ENCODE assay signal across 14 mouse cellular contexts in the genomic region with DNA sequence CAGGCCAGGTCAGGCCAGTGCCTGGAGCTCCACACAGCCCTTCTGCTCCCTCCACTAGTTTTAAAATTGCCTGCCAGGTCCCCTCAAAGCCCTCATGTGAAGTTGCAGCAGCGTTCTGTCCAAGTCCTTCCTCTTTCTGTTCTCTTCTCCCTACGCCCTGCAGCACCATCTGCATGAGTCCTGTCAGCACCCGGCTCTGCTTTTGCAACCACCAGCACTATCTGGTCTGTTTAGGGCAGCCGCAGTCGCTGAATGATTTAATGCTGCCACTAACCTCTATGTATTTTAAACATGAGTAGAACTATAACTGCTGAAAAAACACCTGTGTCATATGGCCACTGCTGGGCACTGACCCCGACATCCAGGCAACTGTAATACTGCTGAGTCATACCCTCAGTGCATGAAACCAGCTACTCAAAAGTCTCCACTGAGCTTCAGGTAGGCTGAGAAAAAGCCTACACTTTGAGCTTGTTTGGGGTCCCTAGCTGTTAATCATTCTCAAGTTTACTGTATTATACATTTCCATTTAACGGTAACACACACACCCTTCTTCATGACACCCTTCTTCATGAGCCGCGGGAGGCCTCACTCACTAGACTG. TPM values are rescaled to one million over a fixed set of nuclear protein-coding genes. Genes with fewer than 3 reads are reported as not detected.
A peak's percentile ranks its signal among the peaks of the same experiment; 100 is the strongest.
DNase-seq lines count a peak whose midpoint lies in the region; ATAC-seq and TF ChIP-seq lines count a peak whose summit lies in the region.
"Had no signal": no experiment of that assay in that cellular context is flagged by ENCODE, and none has a peak within 500 bp of the region (broad histone marks: within the 10 kb centered on the region; RNA-seq: fewer than 3 reads in every experiment).

No protein-coding gene starts in this region.

- H3K9me3 ChIP-seq in heart, embryonic 10.5 days = no peaks in the 10 kb centered on the region
- H3K9me3 ChIP-seq in CH12.LX (replicated peaks; ENCODE audit: low read length) = no peaks in the 10 kb centered on the region
- H3K9me3 ChIP-seq in liver, embryonic 16.5 days (replicated peaks; ENCODE audit: control insufficient read depth, low read length) = no peaks in the 10 kb centered on the region
- no peaks in the 10 kb centered on the region for H3K9me3 ChIP-seq in intestine, embryonic 15.5 days
- H3K9me3 ChIP-seq: hindbrain, embryonic 13.5 days; limb, embryonic 12.5 days; neural tube, embryonic 13.5 days had no signal

- no peak for TF ChIP-seq RAD21 in CH12.LX (IDR thresholded peaks at IDR 0.05; ENCODE audit: low read depth, low read length)

- TF ChIP-seq CTCF in CH12.LX (conservative IDR thresholded peaks at IDR 0.05 in 1 of 2, IDR thresholded peaks at IDR 0.05 in 1 of 2; ENCODE audit: low read depth in 2 of 2, low read length in 2 of 2) = no peak

- H3K79me2 ChIP-seq in CH12.LX (replicated peaks; ENCODE audit: control insufficient read depth, extremely low read depth, insufficient read depth, poor library complexity, severe bottlenecking) = no peaks in the 10 kb centered on the region; the same call in 1 of the 2 replicates

- H3K4me2 ChIP-seq in CH12.LX (ENCODE audit: insufficient read depth, low read depth, poor library complexity, severe bottlenecking) = peak overlapping the region; percentile 79
- H3K4me2 ChIP-seq in liver, embryonic 16.5 days (ENCODE audit: low read depth, low read length) = no peak overlapping the region
- H3K4me2 ChIP-seq in intestine, embryonic 15.5 days (replicated peaks) = no peak overlapping the region
- H3K4me2 ChIP-seq: hindbrain, embryonic 13.5 days; limb, embryonic 12.5 days; neural tube, embryonic 13.5 days had no signal

- no peak overlapping the region for H3K4me3 ChIP-seq in heart, embryonic 10.5 days
- peak overlapping the region in 2 of 3 experiments; percentile 25 to 64 for H3K4me3 ChIP-seq in CH12.LX (replicated peaks in 1 of 3; ENCODE audit: low read depth in 2 of 3, low read length in 2 of 3, poor library complexity in 1 of 3)
- H3K4me3 ChIP-seq in brown adipose tissue, adult 24 weeks (ENCODE audit: insufficient read depth, low read depth, low read length) = no peak overlapping the region
- H3K4me3 ChIP-seq in liver, embryonic 16.5 days (ENCODE audit: low read depth, low read length) = no peak overlapping the region
- H3K4me3 ChIP-seq in intestine, embryonic 15.5 days (replicated peaks) = no peak overlapping the region
- H3K4me3 ChIP-seq: hindbrain, embryonic 13.5 days; limb, embryonic 12.5 days; neural tube, embryonic 13.5 days had no signal

- 90% methylated on average over 9 of the region's 9 CpGs for WGBS in heart, embryonic 10.5 days
- WGBS in liver, embryonic 16.5 days (ENCODE audit: insufficient replicate concordance) = 48% methylated on average over 9 of the region's 9 CpGs
- WGBS in intestine, embryonic 15.5 days = 89% methylated on average over 9 of the region's 9 CpGs

- intact Hi-C loops in left cerebral cortex, postnatal 36 days (cut with DNase I) = no loop called here

- H3K27me3 ChIP-seq in heart, embryonic 10.5 days (ENCODE audit: insufficient read depth, poor library complexity, severe bottlenecking) = no peaks in the 10 kb centered on the region
- H3K27me3 ChIP-seq in CH12.LX (replicated peaks) = no peaks in the 10 kb centered on the region
- H3K27me3 ChIP-seq in liver, embryonic 16.5 days (ENCODE audit: control insufficient read depth, insufficient read depth, low read depth, low read length) = no peaks in the 10 kb centered on the region
- no peaks in the 10 kb centered on the region for H3K27me3 ChIP-seq in intestine, embryonic 15.5 days (replicated peaks)
- H3K27me3 ChIP-seq: hindbrain, embryonic 13.5 days; limb, embryonic 12.5 days; neural tube, embryonic 13.5 days had no signal

- in situ Hi-C loops in CH12.LX (cut with MboI; ENCODE audit: low pct_ligation_motif_present, low pct_unique_long_range_greater_than_20kb, low sequenced_read_pairs) = loop anchor here (25.0 kb wide), 1 partner anchor 140 kb away; no protein-coding TSS in a partner anchor

- dilution Hi-C loops in CH12.LX (cut with MboI; ENCODE audit: extremely low pct_ligation_motif_present, extremely low pct_unique_long_range_greater_than_20kb, low sequenced_read_pairs) = no loop called here

- no peaks in the 10 kb centered on the region for H3K4me1 ChIP-seq in heart, embryonic 10.5 days
- peaks cover 7 to 42% of the 10 kb centered on the region in 2 experiments for H3K4me1 ChIP-seq in CH12.LX (ENCODE audit: control insufficient read depth in 1 of 2, insufficient read depth in 2 of 2)
- no peaks in the 10 kb centered on the region for H3K4me1 ChIP-seq in brown adipose tissue, adult 24 weeks (ENCODE audit: control insufficient read depth, insufficient read depth, insufficient read length, low read length)
- H3K4me1 ChIP-seq in liver, embryonic 16.5 days (ENCODE audit: control insufficient read depth, low read depth, low read length) = peaks cover 5% of the 10 kb centered on the region
- H3K4me1 ChIP-seq in intestine, embryonic 15.5 days (replicated peaks) = no peaks in the 10 kb centered on the region
- H3K4me1 ChIP-seq: hindbrain, embryonic 13.5 days; limb, embryonic 12.5 days; neural tube, embryonic 13.5 days had no signal

- no peak overlapping the region for H3K27ac ChIP-seq in heart, embryonic 10.5 days
- peak overlapping the region; percentile 37; the same call in 1 of the 2 replicates for H3K27ac ChIP-seq in CH12.LX (ENCODE audit: insufficient read depth, low read depth)
- peak overlapping the region; percentile 55 for H3K27ac ChIP-seq in brown adipose tissue, adult 24 weeks (replicated peaks; ENCODE audit: low read depth, low read length)
- H3K27ac ChIP-seq in liver, embryonic 16.5 days (ENCODE audit: low read length) = peak overlapping the region; percentile 13; the same call in 1 of the 2 replicates
- no peak overlapping the region for H3K27ac ChIP-seq in intestine, embryonic 15.5 days
- H3K27ac ChIP-seq: hindbrain, embryonic 13.5 days; limb, embryonic 12.5 days; neural tube, embryonic 13.5 days had no signal

- DNase-seq in heart, adult 11 months = peak; percentile 96
- DNase-seq in heart, embryonic 10.5 days (ENCODE audit: low spot score) = no peak
- no peak for DNase-seq in CH12.LX (ENCODE audit: extremely low read depth)
- DNase-seq in right cerebral cortex, postnatal 36 days (ENCODE audit: low spot score in 2 of 2) = no peak
- no peak for DNase-seq in left cerebral cortex, postnatal 36 days (ENCODE audit: low spot score in 2 of 2)
- DNase-seq: cerebellum, postnatal 36 days; kidney, adult 8-10 months; retina, postnatal 1 day had no signal

- TF ChIP-seq EP300 in CH12.LX (IDR thresholded peaks at IDR 0.05; ENCODE audit: low read length) = no peak

- H3K36me3 ChIP-seq in heart, embryonic 10.5 days = peaks cover 95% of the 10 kb centered on the region
- peaks cover 61 to 91% of the 10 kb centered on the region in 2 experiments for H3K36me3 ChIP-seq in CH12.LX (replicated peaks in 1 of 2; ENCODE audit: control insufficient read depth in 1 of 2, insufficient read depth in 1 of 2, low read length in 1 of 2)
- H3K36me3 ChIP-seq in liver, embryonic 16.5 days (ENCODE audit: control insufficient read depth, insufficient read depth) = no peaks in the 10 kb centered on the region
- H3K36me3 ChIP-seq in intestine, embryonic 15.5 days = peaks cover 40% of the 10 kb centered on the region

- peak overlapping the region; percentile 40; the same call in 1 of the 2 replicates for H3K9ac ChIP-seq in CH12.LX (ENCODE audit: insufficient read depth, low read depth)
- H3K9ac ChIP-seq in liver, embryonic 16.5 days (ENCODE audit: low read depth, low read length) = no peak overlapping the region
- no peak overlapping the region for H3K9ac ChIP-seq in intestine, embryonic 15.5 days
- H3K9ac ChIP-seq: hindbrain, embryonic 13.5 days; limb, embryonic 12.5 days; neural tube, embryonic 13.5 days had no signal

- no peak; the same call in 1 of the 2 replicates for ATAC-seq in liver, embryonic 16.5 days (ENCODE audit: low read depth)
- ATAC-seq in intestine, embryonic 15.5 days = no peak

- no peak for TF ChIP-seq POLR2A in CH12.LX (IDR thresholded peaks at IDR 0.05; ENCODE audit: low read depth, low read length)

RNA-seq across cellular contexts. Expression of a gene that starts 14.2 kb away (rescaled TPM):
- polyA plus RNA-seq in heart, embryonic 10.5 days (2016; fragmentation: Nextera tagmentation; extraction: Ambion mirVana) = 14.4 and 17.5 TPM in 2 replicates
- total RNA-seq in CH12.LX (2012; rRNA removed) (6.3 and 9.7 TPM in 2 replicates), CH12.LX (2014; rRNA removed) (4.7 and 4.9 TPM in 2 replicates)
- 6.5 and 9.1 TPM in 2 replicates for polyA plus RNA-seq in CH12.LX (2012; ENCODE audit: insufficient read length, low read depth)
- 2.7 and 2.8 TPM in 2 replicates for polyA plus RNA-seq in brown adipose tissue, adult 24 weeks (2012; ENCODE audit: insufficient read depth, insufficient read length, missing spikeins)
- polyA plus RNA-seq in liver, embryonic 16.5 days (2015; fragmentation: Nextera tagmentation; extraction: Ambion mirVana) = 2.2 and 2.8 TPM in 2 replicates
- polyA plus RNA-seq in intestine, embryonic 15.5 days (2015; fragmentation: Nextera tagmentation; extraction: Ambion mirVana) = 9.0 TPM in 2 replicates
- total RNA-seq in left cerebral cortex, postnatal 36 days (2021) = 10 to 100 TPM; 12.5 to 16.9 TPM

RNA-seq across cellular contexts. Expression of a gene that starts 26.9 kb away (rescaled TPM):
- polyA plus RNA-seq in heart, embryonic 10.5 days (2016; fragmentation: Nextera tagmentation; extraction: Ambion mirVana) = 353 and 374 TPM in 2 replicates
- total RNA-seq in CH12.LX (2012; rRNA removed) = 225 and 266 TPM in 2 replicates
- 213 and 228 TPM in 2 replicates for total RNA-seq in CH12.LX (2014; rRNA removed)
- polyA plus RNA-seq in CH12.LX (2012; ENCODE audit: insufficient read length, low read depth) = 217 and 262 TPM in 2 replicates
- 245 and 259 TPM in 2 replicates for polyA plus RNA-seq in brown adipose tissue, adult 24 weeks (2012; ENCODE audit: insufficient read depth, insufficient read length, missing spikeins)
- 175 and 185 TPM in 2 replicates for polyA plus RNA-seq in liver, embryonic 16.5 days (2015; fragmentation: Nextera tagmentation; extraction: Ambion mirVana)
- polyA plus RNA-seq in intestine, embryonic 15.5 days (2015; fragmentation: Nextera tagmentation; extraction: Ambion mirVana) = 292 and 312 TPM in 2 replicates
- total RNA-seq in left cerebral cortex, postnatal 36 days (2021) = 100 to 1,000 TPM; 113 to 146 TPM

RNA-seq across cellular contexts. Expression of a gene that starts 34.5 kb away (rescaled TPM):
- polyA plus RNA-seq in heart, embryonic 10.5 days (2016; fragmentation: Nextera tagmentation; extraction: Ambion mirVana) = 60.5 and 74.9 TPM in 2 replicates
- total RNA-seq in CH12.LX (2012; rRNA removed) (51.6 and 58.6 TPM in 2 replicates), CH12.LX (2014; rRNA removed) (79.7 and 102 TPM in 2 replicates)
- polyA plus RNA-seq in CH12.LX (2012; ENCODE audit: insufficient read length, low read depth) = 62.1 and 70.8 TPM in 2 replicates
- polyA plus RNA-seq in brown adipose tissue, adult 24 weeks (2012; ENCODE audit: insufficient read depth, insufficient read length, missing spikeins) = 12.9 and 13.0 TPM in 2 replicates
- 27.1 and 27.9 TPM in 2 replicates for polyA plus RNA-seq in liver, embryonic 16.5 days (2015; fragmentation: Nextera tagmentation; extraction: Ambion mirVana)
- 72.4 and 77.5 TPM in 2 replicates for polyA plus RNA-seq in intestine, embryonic 15.5 days (2015; fragmentation: Nextera tagmentation; extraction: Ambion mirVana)
- total RNA-seq in left cerebral cortex, postnatal 36 days (2021) = 10 to 100 TPM; 14.4 to 15.9 TPM

RNA-seq across cellular contexts. Expression of a gene that starts 37.6 kb away (rescaled TPM):
- polyA plus RNA-seq in heart, embryonic 10.5 days (2016; fragmentation: Nextera tagmentation; extraction: Ambion mirVana) = 1.2 and 2.3 TPM in 2 replicates
- total RNA-seq in CH12.LX (2012; rRNA removed) = not detected in 2 replicates
- not detected in 2 replicates for total RNA-seq in CH12.LX (2014; rRNA removed)
- not detected in 2 replicates for polyA plus RNA-seq in CH12.LX (2012; ENCODE audit: insufficient read length, low read depth)
- polyA plus RNA-seq in brown adipose tissue, adult 24 weeks (2012; ENCODE audit: insufficient read depth, insufficient read length, missing spikeins) = not detected in 2 replicates
- not detected in 2 replicates for polyA plus RNA-seq in liver, embryonic 16.5 days (2015; fragmentation: Nextera tagmentation; extraction: Ambion mirVana)
- 2.5 and 2.9 TPM in 2 replicates for polyA plus RNA-seq in intestine, embryonic 15.5 days (2015; fragmentation: Nextera tagmentation; extraction: Ambion mirVana)
- 1 to 10 TPM; 3.7 to 3.9 TPM for total RNA-seq in left cerebral cortex, postnatal 36 days (2021)

RNA-seq across cellular contexts. Expression of a gene that starts 47.5 kb away (rescaled TPM):
- polyA plus RNA-seq in heart, embryonic 10.5 days (2016; fragmentation: Nextera tagmentation; extraction: Ambion mirVana) = 18.8 and 20.8 TPM in 2 replicates
- total RNA-seq in CH12.LX (2012; rRNA removed) (7.8 and 13.2 TPM in 2 replicates), CH12.LX (2014; rRNA removed) (5.7 and 6.0 TPM in 2 replicates)
- polyA plus RNA-seq in CH12.LX (2012; ENCODE audit: insufficient read length, low read depth) = 10.7 and 13.0 TPM in 2 replicates
- polyA plus RNA-seq in brown adipose tissue, adult 24 weeks (2012; ENCODE audit: insufficient read depth, insufficient read length, missing spikeins) = 6.9 and 8.5 TPM in 2 replicates
- polyA plus RNA-seq in liver, embryonic 16.5 days (2015; fragmentation: Nextera tagmentation; extraction: Ambion mirVana) = 5.6 and 6.2 TPM in 2 replicates
- 14.3 and 16.8 TPM in 2 replicates for polyA plus RNA-seq in intestine, embryonic 15.5 days (2015; fragmentation: Nextera tagmentation; extraction: Ambion mirVana)
- 10 to 100 TPM; 23.1 to 28.2 TPM for total RNA-seq in left cerebral cortex, postnatal 36 days (2021)

Comparison
In these comparisons a context has a peak if more than half of its experiments do, and no peak if none do; other contexts are left out.
1. H3K27ac ChIP-seq: peak in CH12.LX (single experiment), brown adipose tissue, adult 24 weeks (single experiment) and liver, embryonic 16.5 days (single experiment); none in heart, embryonic 10.5 days (single experiment) and intestine, embryonic 15.5 days (single experiment).
2. H3K4me3 ChIP-seq: peak in CH12.LX (2 of 3); none in heart, embryonic 10.5 days (single experiment), brown adipose tissue, adult 24 weeks (single experiment), liver, embryonic 16.5 days (single experiment) and intestine, embryonic 15.5 days (single experiment).